Mouse (Mus musculus) G1E (cell line): ENCODE results near the gene Nup54. TPM values are rescaled to one million over a fixed set of nuclear protein-coding genes. Genes with fewer than 3 reads are reported as not detected.

Experiments
- ATAC-seq: 2 replicates; pipeline ENCODE4 v1.8.0; 2016; ENCODE audit warnings: mild to moderate bottlenecking; ENCODE audit not compliant: insufficient number of reproducible peaks, poor library complexity, low FRiP score, severe bottlenecking; ENCODE audit errors: extremely low read depth
- DNase-seq: peaks from one replicate; pipeline ENCODE4 v3.0.0; 2012; ENCODE audit warnings: low spot score
- H3K27me3 ChIP-seq: 2 replicates; pipeline ENCODE4 v1.6.1; 2012; ENCODE audit warnings: mild to moderate bottlenecking, low read length, inconsistent platforms; ENCODE audit not compliant: insufficient read depth
- H3K36me3 ChIP-seq: replicated peaks from 2 replicates; pipeline ENCODE3; 2012; ENCODE audit warnings: mild to moderate bottlenecking, inconsistent platforms
- H3K4me1 ChIP-seq: 2 replicates; pipeline ENCODE4 v1.6.1; 2012; ENCODE audit warnings: low read depth, low read length, inconsistent platforms, mixed read lengths; ENCODE audit not compliant: insufficient read depth
- H3K4me3 ChIP-seq: 2 replicates; pipeline ENCODE4 v1.5.1; 2012; ENCODE audit warnings: low read depth, mild to moderate bottlenecking, inconsistent platforms, low read length, moderate library complexity, mixed read lengths
- H3K9me3 ChIP-seq: replicated peaks from 2 replicates; pipeline ENCODE4 v1.6.1; 2012; ENCODE audit warnings: inconsistent platforms
- CTCF ChIP-seq: IDR thresholded peaks from 2 replicates; pipeline ENCODE4 v1.5.1; 2012; ENCODE audit warnings: low read depth, low read length, inconsistent platforms, mixed read lengths
- GATA1 ChIP-seq: IDR thresholded peaks from 2 replicates; pipeline ENCODE4 v1.6.1; 2012; ENCODE audit warnings: borderline replicate concordance, low read length, inconsistent platforms, mixed read lengths
- GATA2 ChIP-seq: IDR thresholded peaks from 2 replicates; pipeline ENCODE4 v1.6.1; 2012; ENCODE audit warnings: low read depth, low read length, inconsistent platforms, borderline replicate concordance
- POLR2AphosphoS5 ChIP-seq: IDR thresholded peaks from 2 replicates; pipeline ENCODE4 v1.6.1; 2012; ENCODE audit warnings: low read depth, low read length, inconsistent platforms; ENCODE audit not compliant: insufficient replicate concordance
- TAL1 ChIP-seq: conservative IDR thresholded peaks from 2 replicates; pipeline ENCODE4 v1.6.1; 2012; ENCODE audit warnings: low read depth, low read length, inconsistent platforms, mixed read lengths
- polyA plus RNA-seq: library from polyadenylated mRNA; stranded (reverse); fragments of >175 nt; gene quantifications from 2 replicates; pipeline ENCODE4 v1.2.3, GENCODE M21; 2012
- total RNA-seq, 2 experiments: library from RNA; stranded (forward) in 1 of 2; stranded (reverse) in 1 of 2; fragments of 200-1000 nt in 1 of 2; fragments of >200 nt in 1 of 2; fragmentation: Nextera tagmentation in 1 of 2; gene quantifications; 2 replicates each; pipeline ENCODE4 v1.2.3; 2014 to 2017

Nup54 gene
- total and polyA plus RNA-seq, 3 experiments, result 34.0 to 119 (median 101) TPM

- ATAC-seq (no peak), DNase-seq (no peak)
- H3K4me3 ChIP-seq, result no peak overlapping the region
- H3K4me1 ChIP-seq, result peaks cover 29% of the 10 kb centered on the region
- H3K36me3 ChIP-seq, result peaks cover 65% of the 10 kb centered on the region
- H3K9me3 ChIP-seq, result no peaks in the 10 kb centered on the region
- H3K27me3 ChIP-seq, result no peaks in the 10 kb centered on the region
- TF ChIP-seq CTCF (no peak), POLR2AphosphoS5 (no peak), TAL1 (no peak), GATA1 (no peak), GATA2 (no peak)
Observed at GRCm38 (mm10) chr5:92442914-92443313, 7.9 kb upstream of the Nup54 start.

- TF ChIP-seq TAL1, result no peak
- TF ChIP-seq POLR2AphosphoS5, result no peak
- no peak for TF ChIP-seq CTCF
- TF ChIP-seq GATA2, result no peak
- TF ChIP-seq GATA1, result no peak
- no peak overlapping the region for H3K4me3 ChIP-seq
- H3K27me3 ChIP-seq, result no peaks in the 10 kb centered on the region
- H3K4me1 ChIP-seq, result peaks cover 35% of the 10 kb centered on the region
- DNase-seq (no peak), ATAC-seq (no peak)
- peaks cover 53% of the 10 kb centered on the region for H3K36me3 ChIP-seq
- H3K9me3 ChIP-seq, result no peaks in the 10 kb centered on the region
Observed at GRCm38 (mm10) chr5:92441494-92441893, 6.5 kb upstream of the Nup54 start.

- ATAC-seq (no peak), DNase-seq (no peak)
- Histone ChIP-seq H3K9me3 (no peaks in the 10 kb centered on the region), H3K4me1 (peaks cover 45% of the 10 kb centered on the region), H3K27me3 (no peaks in the 10 kb centered on the region), H3K4me3 (no peak overlapping the region; the same call in 1 of the 2 replicates), H3K36me3 (peaks cover 27% of the 10 kb centered on the region)
- TF ChIP-seq TAL1, result 0 out of 2 replicates have a peak, but pooled peaks have one; percentile 7
- TF ChIP-seq GATA1, result no peak
- TF ChIP-seq GATA2, result no peak
- TF ChIP-seq CTCF, result no peak
- no peak for TF ChIP-seq POLR2AphosphoS5
Observed at GRCm38 (mm10) chr5:92438540-92438939, 3.5 kb upstream of the Nup54 start.

GRCm38 (mm10) chr5:92434571-92434985 is 441 bp downstream of the Nup54 start:
- TF ChIP-seq CTCF (no peak), TAL1 (no peak), POLR2AphosphoS5 (no peak), GATA1 (no peak), GATA2 (no peak)
- no peaks in the 10 kb centered on the region for H3K27me3 ChIP-seq
- no peak for ATAC-seq
- peak; percentile 42 for DNase-seq
- peaks cover 20% of the 10 kb centered on the region for H3K36me3 ChIP-seq
- H3K9me3 ChIP-seq, result no peaks in the 10 kb centered on the region
- peak overlapping the region; percentile 92 for H3K4me3 ChIP-seq
- H3K4me1 ChIP-seq, result peaks cover 44% of the 10 kb centered on the region

GRCm38 (mm10) chr5:92434070-92434469 is 949 bp downstream of the Nup54 start:
- DNase-seq (peak; percentile 27), ATAC-seq (no peak)
- no peak for TF ChIP-seq POLR2AphosphoS5
- TF ChIP-seq GATA1, result no peak
- TF ChIP-seq GATA2, result no peak
- no peak for TF ChIP-seq TAL1
- no peak for TF ChIP-seq CTCF
- H3K4me3 ChIP-seq, result peak overlapping the region; percentile 92
- H3K27me3 ChIP-seq, result no peaks in the 10 kb centered on the region
- H3K36me3 ChIP-seq, result peaks cover 25% of the 10 kb centered on the region
- peaks cover 39% of the 10 kb centered on the region for H3K4me1 ChIP-seq
- no peaks in the 10 kb centered on the region for H3K9me3 ChIP-seq

- peaks cover 24% of the 10 kb centered on the region for H3K4me1 ChIP-seq
- no peak for DNase-seq
- ATAC-seq, result no peak
- TF ChIP-seq GATA2 (no peak), POLR2AphosphoS5 (no peak), TAL1 (no peak)
- no peak overlapping the region for H3K4me3 ChIP-seq
- peaks cover 7% of the 10 kb centered on the region for H3K9me3 ChIP-seq
- no peaks in the 10 kb centered on the region for H3K27me3 ChIP-seq
- H3K36me3 ChIP-seq, result peaks cover 44% of the 10 kb centered on the region
Observed at GRCm38 (mm10) chr5:92431611-92432010, 3.4 kb downstream of the Nup54 start.

GRCm38 (mm10) chr5:92430723-92431122 is 4.3 kb downstream of the Nup54 start:
- Histone ChIP-seq H3K9me3 (peaks cover 7% of the 10 kb centered on the region), H3K27me3 (no peaks in the 10 kb centered on the region), H3K36me3 (peaks cover 48% of the 10 kb centered on the region), H3K4me3 (no peak overlapping the region), H3K4me1 (peaks cover 19% of the 10 kb centered on the region)
- TF ChIP-seq TAL1 (no peak), POLR2AphosphoS5 (no peak), CTCF (no peak)
- DNase-seq (no peak), ATAC-seq (no peak)
